Mouse (Mus musculus): Measurements from ENCODE around the gene Camk1g. TPM values are rescaled to one million over a fixed set of nuclear protein-coding genes. Genes with fewer than 3 reads are reported as not detected.

The Camk1g gene
- 11.5 and 13.3 TPM in 2 replicates for polyA plus RNA-seq (2015; fragmentation: Nextera tagmentation; extraction: Ambion mirVana)

DNA sequence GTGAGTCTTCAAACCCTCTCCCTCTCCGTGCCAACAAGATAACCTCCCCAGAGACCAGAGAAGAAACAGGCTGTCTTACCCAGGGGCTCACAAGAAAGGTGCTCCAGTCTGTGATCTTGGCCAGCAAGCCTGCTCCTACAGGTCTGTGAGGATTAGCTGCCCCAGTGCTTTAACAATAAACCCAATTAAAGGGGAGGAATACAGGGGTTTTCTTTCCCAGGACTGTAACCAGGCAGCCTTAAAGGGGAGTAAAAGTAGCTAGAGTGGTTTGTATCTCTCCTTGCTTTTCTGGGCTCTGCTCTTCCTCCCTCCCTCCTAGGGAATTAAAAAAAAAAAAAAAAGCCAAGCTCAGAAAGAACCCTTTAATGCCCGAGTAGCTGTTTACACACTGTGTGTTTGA lies at the start of gene Camk1g:
Gene Camk1g (minus strand): TSS at position 203 of the 400 bp plus-strand sequence.
- Histone ChIP-seq H3K9me3 (replicated peaks) (no peaks in the 10 kb centered on the region), H3K4me2 (peak within 1 kb of the TSS; percentile 67), H3K27ac (peak within 1 kb of the TSS; percentile 80), H3K4me1 (replicated peaks) (peaks cover 38% of the 10 kb centered on the region), H3K4me3 (peak within 1 kb of the TSS; percentile 50), H3K9ac (peak within 1 kb of the TSS; percentile 60), H3K27me3 (no peaks in the 10 kb centered on the region), H3K36me3 (no peaks in the 10 kb centered on the region)
- ATAC-seq (replicated peaks; ENCODE audit: insufficient number of reproducible peaks, insufficient read depth, low FRiP score, low read depth), result peak; percentile 69
- WGBS, result 4% methylated on average over 2 of the region's 2 CpGs

DNA sequence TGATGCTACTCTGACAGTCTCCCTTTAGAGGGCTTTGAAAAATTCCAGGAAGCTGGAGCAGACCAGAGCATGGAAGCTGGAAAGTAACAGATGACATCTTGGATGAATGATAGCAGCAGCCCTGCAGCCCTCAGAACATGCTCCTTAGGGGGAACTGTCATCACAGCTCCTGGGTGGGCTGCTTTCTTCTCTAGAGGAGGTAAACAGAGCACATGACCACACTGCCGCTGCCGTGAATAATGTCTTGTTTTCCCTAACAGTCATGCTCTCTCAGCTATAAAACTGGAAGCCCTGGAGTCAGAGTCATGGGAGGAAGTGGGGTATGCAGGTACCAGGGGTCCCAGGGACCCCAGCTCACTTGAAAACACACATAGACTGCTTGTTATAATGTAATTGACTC lies 49.1 kb upstream of the Camk1g start:
- H3K36me3 ChIP-seq, result no peaks in the 10 kb centered on the region
- no peaks in the 10 kb centered on the region for H3K9me3 ChIP-seq (replicated peaks)
- 7% methylated on average over 2 of the region's 2 CpGs for WGBS
- no peak overlapping the region for H3K4me2 ChIP-seq
- peaks cover 23% of the 10 kb centered on the region for H3K4me1 ChIP-seq (replicated peaks)
- H3K27ac ChIP-seq, result peak overlapping the region; percentile 35; the same call in 1 of the 2 replicates
- H3K9ac ChIP-seq, result no peak overlapping the region
- no peak; the same call in 1 of the 2 replicates for ATAC-seq (replicated peaks; ENCODE audit: insufficient number of reproducible peaks, insufficient read depth, low FRiP score, low read depth)
- H3K4me3 ChIP-seq, result no peak overlapping the region
- peaks cover 8% of the 10 kb centered on the region; the same call in 1 of the 2 replicates for H3K27me3 ChIP-seq

DNA sequence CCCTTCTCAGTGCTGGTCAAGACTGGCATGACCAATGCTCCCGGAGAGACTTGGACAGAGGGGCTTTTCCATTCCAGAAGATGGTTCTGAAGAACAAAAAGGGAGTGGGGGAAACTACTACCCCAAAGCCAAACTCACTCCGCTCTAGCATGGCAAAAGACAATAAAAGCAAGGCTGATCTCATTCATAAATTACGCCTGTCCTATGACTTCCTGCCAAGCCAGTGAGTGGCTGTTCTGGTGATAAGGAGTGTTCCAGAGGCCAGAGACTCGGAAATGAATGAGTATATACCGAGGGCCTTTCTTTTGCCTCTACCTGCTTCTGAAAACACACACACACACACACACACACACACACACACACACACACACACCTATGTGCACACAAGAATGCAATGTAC lies 48.6 kb upstream of the Camk1g start:
- Histone ChIP-seq H3K4me2 (no peak overlapping the region), H3K4me3 (no peak overlapping the region), H3K27me3 (peaks cover 8% of the 10 kb centered on the region; the same call in 1 of the 2 replicates), H3K36me3 (no peaks in the 10 kb centered on the region), H3K27ac (peak overlapping the region; percentile 35; the same call in 1 of the 2 replicates), H3K9ac (no peak overlapping the region), H3K4me1 (replicated peaks) (peaks cover 18% of the 10 kb centered on the region), H3K9me3 (replicated peaks) (no peaks in the 10 kb centered on the region)
- WGBS, result 25% methylated on average over 5 of the region's 5 CpGs
- ATAC-seq (replicated peaks; ENCODE audit: insufficient number of reproducible peaks, insufficient read depth, low FRiP score, low read depth), result no peak

DNA sequence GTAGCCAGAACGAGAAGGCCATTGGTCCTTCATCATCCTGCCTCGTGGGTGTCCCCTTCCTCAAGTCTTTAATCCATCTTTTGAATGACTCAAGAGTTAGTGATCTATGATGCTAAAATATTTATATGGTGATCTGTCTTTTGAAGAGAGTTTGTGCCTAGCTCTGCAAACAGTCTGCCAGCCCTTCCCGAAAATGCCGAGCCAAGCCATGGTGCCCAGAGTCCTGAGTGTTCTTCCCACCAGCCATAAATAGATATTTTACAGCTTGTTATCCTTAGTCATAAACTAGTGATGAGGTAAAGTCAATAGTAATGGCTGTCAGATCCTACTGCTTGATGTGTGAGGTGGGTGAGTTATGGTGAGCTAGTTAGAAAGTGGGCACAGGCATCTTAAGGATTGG lies 44.0 kb upstream of the Camk1g start:
- H3K4me2 ChIP-seq, result no peak overlapping the region
- H3K36me3 ChIP-seq, result no peaks in the 10 kb centered on the region
- no peak for ATAC-seq (replicated peaks; ENCODE audit: insufficient number of reproducible peaks, insufficient read depth, low FRiP score, low read depth)
- peaks cover 9% of the 10 kb centered on the region for H3K4me1 ChIP-seq (replicated peaks)
- 77% methylated on average over 4 of the region's 4 CpGs for WGBS
- H3K9ac ChIP-seq, result no peak overlapping the region
- H3K27ac ChIP-seq, result no peak overlapping the region
- H3K4me3 ChIP-seq, result no peak overlapping the region
- peaks cover 6% of the 10 kb centered on the region; the same call in 1 of the 2 replicates for H3K27me3 ChIP-seq
- no peaks in the 10 kb centered on the region for H3K9me3 ChIP-seq (replicated peaks)

DNA sequence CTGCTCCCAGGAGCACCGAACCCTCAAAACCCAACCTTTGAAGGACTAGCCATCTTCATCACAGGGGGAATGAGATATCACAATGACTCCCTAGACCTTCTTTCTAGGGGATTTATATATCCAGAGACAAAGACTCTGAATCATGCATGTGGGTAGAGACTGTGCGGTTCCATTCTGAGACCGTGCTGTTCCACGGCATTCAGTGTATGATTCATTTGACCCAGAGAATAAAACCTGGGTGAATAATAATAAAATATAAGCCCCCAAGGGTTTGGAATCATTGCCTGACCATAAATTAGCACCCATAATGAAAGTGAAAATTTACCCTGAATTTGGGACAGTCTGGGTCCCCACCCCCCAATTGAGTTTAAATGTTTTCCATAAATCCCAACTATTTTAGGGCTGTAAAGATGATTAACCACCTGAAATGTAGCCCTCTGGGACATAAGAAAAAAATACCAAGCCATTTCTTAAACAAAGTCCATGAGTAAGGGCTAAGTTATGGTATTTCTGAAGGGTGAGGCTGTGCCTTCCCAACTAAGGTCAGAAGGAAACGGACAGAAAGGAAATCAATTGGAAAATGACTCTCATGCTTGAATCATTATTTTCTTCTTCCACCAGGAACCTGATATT lies 43.4 kb upstream of the Camk1g start:
- WGBS, result 87% methylated on average over 5 of the region's 5 CpGs
- Histone ChIP-seq H3K4me3 (no peak overlapping the region), H3K36me3 (no peaks in the 10 kb centered on the region), H3K9me3 (replicated peaks) (no peaks in the 10 kb centered on the region), H3K4me2 (no peak overlapping the region), H3K9ac (no peak overlapping the region), H3K27me3 (peaks cover 6% of the 10 kb centered on the region; the same call in 1 of the 2 replicates), H3K4me1 (replicated peaks) (peaks cover 3% of the 10 kb centered on the region), H3K27ac (no peak overlapping the region)
- ATAC-seq (replicated peaks; ENCODE audit: insufficient number of reproducible peaks, insufficient read depth, low FRiP score, low read depth), result no peak

DNA sequence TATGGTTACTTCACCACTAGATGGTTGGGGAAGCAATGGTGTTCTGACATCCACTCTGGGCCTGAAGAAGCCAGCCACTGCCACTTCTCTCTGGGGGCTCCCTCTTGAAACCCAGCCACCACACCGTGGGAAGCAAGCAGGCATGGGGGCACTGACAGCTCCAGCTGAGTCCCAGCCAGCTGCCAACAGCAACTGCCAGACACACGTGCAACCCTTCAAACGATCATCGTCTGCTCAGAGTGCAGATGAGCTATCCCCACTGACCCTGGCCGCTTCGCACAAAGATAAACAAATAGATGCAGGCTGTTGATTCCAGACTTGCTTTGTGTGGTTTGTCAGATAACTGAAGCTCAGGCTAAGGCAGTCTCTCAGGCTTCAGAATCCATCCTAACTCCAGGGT lies 37.4 kb upstream of the Camk1g start:
- Histone ChIP-seq H3K9ac (no peak overlapping the region), H3K27me3 (0 out of 2 replicates have a peak, but pooled peaks cover 9% of the 10 kb centered on the region), H3K36me3 (no peaks in the 10 kb centered on the region), H3K4me3 (no peak overlapping the region), H3K9me3 (replicated peaks) (no peaks in the 10 kb centered on the region), H3K4me1 (replicated peaks) (0 out of 2 replicates have a peak, but pooled peaks cover 3% of the 10 kb centered on the region), H3K4me2 (no peak overlapping the region), H3K27ac (no peak overlapping the region)
- WGBS, result 17% methylated on average over 6 of the region's 6 CpGs
- no peak for ATAC-seq (replicated peaks; ENCODE audit: insufficient number of reproducible peaks, insufficient read depth, low FRiP score, low read depth)

DNA sequence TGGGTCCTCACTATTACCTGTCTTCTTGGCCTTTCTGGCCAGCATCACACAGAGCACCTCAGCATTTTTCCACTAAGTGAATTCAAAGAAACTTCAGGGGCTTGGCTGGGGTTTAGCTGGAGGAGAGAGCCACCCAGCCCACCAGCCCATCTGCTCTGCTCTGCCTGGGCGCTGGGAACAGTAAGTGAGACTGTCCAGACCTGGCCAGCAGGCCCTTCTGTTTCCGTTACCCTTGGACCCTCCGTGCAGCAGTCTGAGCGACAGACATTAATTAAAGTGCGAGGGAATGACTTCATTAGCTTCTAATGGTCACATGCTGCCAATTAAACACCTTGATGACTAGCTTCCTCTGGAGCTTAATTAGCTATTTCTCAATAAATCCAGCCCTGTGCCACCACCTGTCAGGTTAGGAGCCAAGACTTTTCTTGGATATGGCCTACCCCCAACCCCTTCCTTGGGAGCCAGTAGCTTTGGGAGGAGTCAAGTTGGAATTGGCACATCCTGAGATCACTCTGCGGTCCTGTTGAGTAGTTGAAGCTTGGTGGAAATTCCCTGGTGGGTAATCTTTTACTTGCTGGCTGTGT lies 36.1 kb upstream of the Camk1g start:
- H3K4me2 ChIP-seq, result no peak overlapping the region
- no peaks in the 10 kb centered on the region for H3K36me3 ChIP-seq
- ATAC-seq (replicated peaks; ENCODE audit: insufficient number of reproducible peaks, insufficient read depth, low FRiP score, low read depth), result no peak
- H3K9me3 ChIP-seq (replicated peaks), result no peaks in the 10 kb centered on the region
- no peak overlapping the region for H3K9ac ChIP-seq
- no peak overlapping the region for H3K4me3 ChIP-seq
- 0 out of 2 replicates have a peak, but pooled peaks cover 6% of the 10 kb centered on the region for H3K27me3 ChIP-seq
- no peak overlapping the region for H3K27ac ChIP-seq
- 0 out of 2 replicates have a peak, but pooled peaks cover 3% of the 10 kb centered on the region for H3K4me1 ChIP-seq (replicated peaks)
- 76% methylated on average over 6 of the region's 6 CpGs for WGBS

DNA sequence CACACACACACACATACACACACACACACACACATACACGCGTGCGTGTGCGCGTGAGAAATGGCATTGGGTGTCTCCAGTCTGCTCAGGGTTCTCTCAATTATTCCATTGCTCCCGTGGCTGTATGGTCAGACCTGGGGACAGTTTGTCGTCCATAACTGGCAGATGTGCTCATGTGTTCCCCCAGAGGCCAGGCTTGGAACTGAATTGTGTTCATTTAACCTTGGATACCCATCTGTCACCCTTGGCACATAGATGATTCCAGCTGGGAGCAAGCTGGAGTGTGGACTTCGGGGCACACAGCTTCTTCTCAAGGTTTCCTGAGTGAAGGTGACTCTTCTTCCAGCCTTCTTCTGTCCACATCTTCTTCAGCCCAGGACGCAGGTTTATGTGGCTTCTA lies 31.6 kb upstream of the Camk1g start:
- Histone ChIP-seq H3K4me2 (no peak overlapping the region), H3K9ac (no peak overlapping the region), H3K4me3 (no peak overlapping the region), H3K27me3 (0 out of 2 replicates have a peak, but pooled peaks cover 6% of the 10 kb centered on the region), H3K36me3 (no peaks in the 10 kb centered on the region), H3K4me1 (replicated peaks) (peaks cover 3% of the 10 kb centered on the region; the same call in 1 of the 2 replicates), H3K9me3 (replicated peaks) (no peaks in the 10 kb centered on the region), H3K27ac (no peak overlapping the region)
- WGBS, result 76% methylated on average over 9 of the region's 9 CpGs
- ATAC-seq (replicated peaks; ENCODE audit: insufficient number of reproducible peaks, insufficient read depth, low FRiP score, low read depth), result no peak

DNA sequence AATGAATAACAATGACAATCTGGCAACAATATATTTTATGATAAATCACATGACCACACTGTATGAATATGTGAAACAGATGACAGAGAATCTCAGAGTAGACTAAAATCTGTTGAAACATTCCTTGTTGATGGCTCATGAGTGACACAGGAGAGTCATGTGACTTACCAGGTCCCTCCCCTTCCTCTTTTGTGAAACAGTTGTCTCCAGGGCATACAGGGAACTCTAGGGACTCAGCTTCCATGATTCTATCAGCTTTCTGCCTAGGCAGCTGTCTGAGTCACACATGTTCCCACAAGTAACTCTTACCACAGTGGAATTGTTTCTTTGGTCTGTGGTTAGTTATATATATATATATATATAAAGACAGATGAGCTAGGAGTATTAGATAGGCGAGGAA lies 30.2 kb upstream of the Camk1g start:
- WGBS, result 82% methylated on average over 1 of the region's 1 CpGs
- H3K27me3 ChIP-seq, result no peaks in the 10 kb centered on the region
- no peaks in the 10 kb centered on the region for H3K36me3 ChIP-seq
- H3K4me3 ChIP-seq, result no peak overlapping the region
- no peak for ATAC-seq (replicated peaks; ENCODE audit: insufficient number of reproducible peaks, insufficient read depth, low FRiP score, low read depth)
- no peak overlapping the region for H3K27ac ChIP-seq
- H3K9me3 ChIP-seq (replicated peaks), result no peaks in the 10 kb centered on the region
- no peak overlapping the region for H3K4me2 ChIP-seq
- H3K9ac ChIP-seq, result no peak overlapping the region
- H3K4me1 ChIP-seq (replicated peaks), result peaks cover 3% of the 10 kb centered on the region; the same call in 1 of the 2 replicates

DNA sequence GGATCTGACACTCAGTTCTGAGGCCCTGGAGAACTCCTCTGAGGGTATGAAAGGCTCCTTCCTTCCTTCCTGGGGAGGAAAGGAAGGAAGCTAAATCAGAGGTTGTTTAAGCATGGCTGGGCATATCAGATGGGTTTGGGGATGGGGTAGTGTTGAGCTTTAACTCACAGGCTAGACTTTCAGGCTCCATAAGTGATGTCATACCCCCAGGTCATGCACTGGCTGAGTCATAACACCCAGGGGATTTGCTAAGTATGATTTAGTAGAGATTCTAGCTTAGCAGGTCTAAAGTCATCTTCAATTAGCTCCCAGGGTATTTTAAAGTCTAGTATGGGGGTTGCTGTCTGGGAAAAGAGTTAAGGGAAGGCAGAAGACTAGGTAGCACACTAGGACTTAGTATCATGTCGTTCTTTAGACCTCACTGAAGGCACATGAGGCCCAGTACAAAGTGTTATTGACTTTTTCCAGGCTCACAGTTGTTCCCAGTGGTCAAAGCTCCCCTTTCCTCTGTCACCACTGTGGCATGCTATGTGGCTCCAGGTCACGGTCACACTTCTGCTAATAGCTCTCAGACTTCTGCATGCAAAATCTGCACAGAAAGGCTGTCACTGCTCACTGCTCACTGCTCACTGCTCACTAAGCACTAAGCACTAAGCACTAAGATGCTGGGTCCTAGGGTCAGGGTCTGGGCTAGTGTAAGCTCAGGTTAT lies 28.8 kb upstream of the Camk1g start:
- H3K27me3 ChIP-seq, result no peaks in the 10 kb centered on the region
- H3K27ac ChIP-seq, result no peak overlapping the region
- peaks cover 3% of the 10 kb centered on the region; the same call in 1 of the 2 replicates for H3K4me1 ChIP-seq (replicated peaks)
- ATAC-seq (replicated peaks; ENCODE audit: insufficient number of reproducible peaks, insufficient read depth, low FRiP score, low read depth), result no peak
- H3K9me3 ChIP-seq (replicated peaks), result no peaks in the 10 kb centered on the region
- H3K9ac ChIP-seq, result no peak overlapping the region
- H3K4me2 ChIP-seq, result no peak overlapping the region
- 26% methylated on average over 2 of the region's 2 CpGs for WGBS
- H3K36me3 ChIP-seq, result no peaks in the 10 kb centered on the region
- H3K4me3 ChIP-seq, result no peak overlapping the region

DNA sequence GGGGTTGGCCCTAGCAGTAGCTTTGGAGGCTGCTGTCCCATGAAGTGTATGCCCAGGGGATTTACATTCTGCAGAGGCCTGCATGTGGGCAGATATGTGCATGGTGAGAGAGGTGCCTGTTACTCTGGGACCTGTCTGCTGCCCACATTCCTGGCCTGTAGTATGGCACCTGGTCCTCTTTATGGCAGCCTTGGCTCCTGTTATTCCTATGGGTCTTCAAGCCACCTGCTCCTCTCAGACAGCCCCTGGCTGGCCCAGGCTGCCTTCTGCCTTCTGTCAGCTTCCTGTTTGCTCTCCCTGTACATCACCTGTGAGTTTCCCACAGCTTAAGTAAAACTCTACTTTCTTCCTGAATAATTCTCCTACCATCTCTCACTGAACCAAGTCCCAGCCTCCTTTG lies 27.0 kb upstream of the Camk1g start:
- H3K36me3 ChIP-seq, result no peaks in the 10 kb centered on the region
- no peak overlapping the region for H3K4me2 ChIP-seq
- ATAC-seq (replicated peaks; ENCODE audit: insufficient number of reproducible peaks, insufficient read depth, low FRiP score, low read depth), result no peak
- H3K9ac ChIP-seq, result no peak overlapping the region
- H3K9me3 ChIP-seq (replicated peaks), result no peaks in the 10 kb centered on the region
- peaks cover 3% of the 10 kb centered on the region; the same call in 1 of the 2 replicates for H3K4me1 ChIP-seq (replicated peaks)
- H3K27me3 ChIP-seq, result no peaks in the 10 kb centered on the region
- no peak overlapping the region for H3K27ac ChIP-seq
- H3K4me3 ChIP-seq, result no peak overlapping the region

Data from heart, embryonic 15.5 days (tissue).